Mouse (Mus musculus) liver, embryonic 14.5 days (tissue): ENCODE measurements around the gene Hist2h4.
A peak's percentile ranks its signal among the peaks of the same experiment; 100 is the strongest.
"Not testable (repeated sequence)": the region's sequence is repeated elsewhere in the genome, so short reads cannot be mapped to it uniquely, and the experiment has no call there.

Source experiments
- CTCF ChIP-seq: IDR thresholded peaks from 2 replicates; pipeline ENCODE4 v1.5.1; 2016; ENCODE audit warnings: antibody characterized with exemption, low read depth, control low read depth
- EP300 ChIP-seq: IDR thresholded peaks from 2 replicates; pipeline ENCODE4 v1.6.1; 2016; ENCODE audit warnings: antibody characterized with exemption, low read depth

- not testable (repeated sequence) for TF ChIP-seq CTCF
- peak; percentile 17; the same call in 1 of the 2 replicates for TF ChIP-seq EP300
Observed at GRCm38 (mm10) chr3:96268776-96269378, 5.8 kb upstream of the Hist2h4 start.
